Mouse (Mus musculus): ENCODE results near the gene Olfr1356. TPM values are rescaled to one million over a fixed set of nuclear protein-coding genes. Genes with fewer than 3 reads are reported as not detected.
"Not testable (repeated sequence)": the region's sequence is repeated elsewhere in the genome, so short reads cannot be mapped to it uniquely, and the experiment has no call there.

The Olfr1356 gene
- polyA plus RNA-seq (2014; fragmentation: Nextera tagmentation; extraction: Ambion mirVana), result not detected in 2 replicates

DNA sequence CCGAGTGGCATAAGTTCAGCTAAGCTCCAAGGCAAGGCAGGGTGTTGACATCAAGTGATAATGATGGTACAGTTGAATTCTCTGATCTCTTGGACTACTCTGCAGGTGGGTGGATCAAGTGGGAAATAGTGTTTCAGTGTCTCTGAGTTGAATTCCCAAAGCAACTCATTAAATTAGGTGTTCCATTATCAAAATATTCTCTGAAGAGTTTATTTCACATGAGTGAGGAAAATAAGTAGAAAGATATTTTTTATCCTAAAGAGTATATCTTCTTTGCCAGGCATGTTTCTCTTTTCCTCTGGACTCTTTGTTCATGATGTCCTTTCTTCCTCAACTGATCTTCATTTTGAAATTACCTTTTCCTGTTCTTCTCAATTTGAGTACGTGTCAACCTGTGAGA, at the start of gene Olfr1356:
Gene Olfr1356, minus strand, starts transcription at position 101 of the 400 bp plus-strand sequence.
- ATAC-seq (replicated peaks; ENCODE audit: low FRiP score) (no peak), DNase-seq (ENCODE audit: low spot score) (no peak)
- H3K27ac ChIP-seq (ENCODE audit: low read depth, low read length), result no peak within 1 kb of the TSS
- H3K9me3 ChIP-seq (ENCODE audit: control insufficient read depth, low read length), result no peaks in the 10 kb centered on the region
- H3K4me3 ChIP-seq (ENCODE audit: low read depth, low read length), result no peak within 1 kb of the TSS
- H3K4me1 ChIP-seq (replicated peaks; ENCODE audit: control insufficient read depth, insufficient read depth, low read length), result no peaks in the 10 kb centered on the region
- no peak within 1 kb of the TSS for H3K9ac ChIP-seq (ENCODE audit: low read depth, low read length)
- H3K27me3 ChIP-seq (replicated peaks; ENCODE audit: control insufficient read depth, insufficient read depth, low read length), result no peaks in the 10 kb centered on the region
- no peak within 1 kb of the TSS for H3K4me2 ChIP-seq
- WGBS, result 74% methylated on average over 2 of the region's 2 CpGs
- no peaks in the 10 kb centered on the region for H3K36me3 ChIP-seq (ENCODE audit: control insufficient read depth, insufficient read depth, low read length)

GRCm38 (mm10) chr10:78875240-78875639, 23.3 kb upstream of the Olfr1356 start, which contains the start of gene Olfr1355:
Gene Olfr1355, plus strand, starts transcription at chr10:78875540.
- no peaks in the 10 kb centered on the region for H3K9me3 ChIP-seq (ENCODE audit: control insufficient read depth, low read length)
- 61% methylated on average over 2 of the region's 2 CpGs for WGBS
- H3K27me3 ChIP-seq (replicated peaks; ENCODE audit: control insufficient read depth, insufficient read depth, low read length), result no peaks in the 10 kb centered on the region
- H3K9ac ChIP-seq (ENCODE audit: low read depth, low read length), result no peak within 1 kb of the TSS
- no peak within 1 kb of the TSS for H3K4me2 ChIP-seq
- H3K27ac ChIP-seq (ENCODE audit: low read depth, low read length), result no peak within 1 kb of the TSS
- no peak for DNase-seq (ENCODE audit: low spot score)
- no peak within 1 kb of the TSS for H3K4me3 ChIP-seq (ENCODE audit: low read depth, low read length)
- ATAC-seq (replicated peaks; ENCODE audit: low FRiP score), result no peak
- no peaks in the 10 kb centered on the region for H3K4me1 ChIP-seq (replicated peaks; ENCODE audit: control insufficient read depth, insufficient read depth, low read length)
- H3K36me3 ChIP-seq (ENCODE audit: control insufficient read depth, insufficient read depth, low read length), result no peaks in the 10 kb centered on the region

DNA sequence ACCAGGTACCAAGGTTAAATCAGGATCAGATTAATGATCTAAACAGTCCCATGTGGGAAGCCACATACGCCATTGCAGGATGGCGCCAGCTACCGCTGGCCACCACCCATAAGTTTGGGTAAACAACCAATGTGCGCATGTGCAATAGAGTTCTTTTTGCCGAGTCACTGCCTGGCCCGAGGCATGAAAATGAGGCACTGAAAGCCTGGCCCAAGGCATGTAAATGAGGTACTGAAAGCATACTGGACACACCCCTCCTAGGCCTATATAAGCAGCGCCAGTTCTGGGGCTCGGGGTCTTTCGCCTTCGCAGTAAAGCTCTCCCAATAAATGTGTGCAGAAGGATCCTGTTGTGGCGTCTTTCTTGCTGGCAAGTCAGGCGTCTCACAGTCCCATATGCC, 11.5 kb downstream of the Olfr1356 start:
- H3K4me1 ChIP-seq (replicated peaks; ENCODE audit: control insufficient read depth, insufficient read depth, low read length); H3K36me3 ChIP-seq (ENCODE audit: control insufficient read depth, insufficient read depth, low read length); H3K4me3 ChIP-seq (ENCODE audit: low read depth, low read length); ATAC-seq (replicated peaks; ENCODE audit: low FRiP score); H3K4me2 ChIP-seq; H3K27ac ChIP-seq (ENCODE audit: low read depth, low read length); DNase-seq (ENCODE audit: low spot score); H3K9ac ChIP-seq (ENCODE audit: low read depth, low read length); H3K9me3 ChIP-seq (ENCODE audit: control insufficient read depth, low read length); H3K27me3 ChIP-seq (replicated peaks; ENCODE audit: control insufficient read depth, insufficient read depth, low read length): not testable (repeated sequence)
- WGBS, result 87% methylated on average over 12 of the region's 12 CpGs

DNA sequence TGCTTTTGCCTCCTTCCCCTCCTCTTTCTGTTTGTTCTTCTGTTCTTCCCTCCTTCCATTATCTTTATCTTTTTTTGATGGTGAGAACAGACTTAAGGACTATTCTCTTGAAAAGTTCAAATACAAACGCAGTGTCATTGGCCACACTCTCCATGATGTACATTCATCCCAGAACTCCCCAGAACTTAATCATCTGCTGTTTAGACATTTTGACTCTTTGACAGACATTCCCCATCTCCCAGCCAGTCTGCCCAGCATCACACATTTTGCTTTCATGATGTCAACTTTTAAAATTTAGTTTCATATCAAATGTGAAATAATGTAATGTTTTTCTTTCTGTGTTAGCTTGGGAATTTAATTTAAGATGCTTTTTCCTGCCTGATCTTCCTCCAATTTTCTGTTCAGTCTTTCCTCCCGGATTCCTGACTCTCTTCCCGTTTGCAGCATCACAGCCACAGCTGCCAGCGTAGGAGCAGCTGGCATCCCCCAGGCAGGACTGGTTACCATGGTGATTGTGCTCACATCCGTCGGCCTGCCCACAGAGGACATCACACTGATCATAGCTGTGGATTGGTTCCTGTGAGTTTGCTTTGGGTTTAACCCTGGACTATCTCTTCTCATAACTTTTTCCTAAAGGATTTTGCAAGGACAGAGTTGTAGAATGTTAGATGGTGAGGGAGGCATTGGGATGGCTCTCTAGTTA, 39.5 kb downstream of the Olfr1356 start:
- no peaks in the 10 kb centered on the region for H3K27me3 ChIP-seq (replicated peaks; ENCODE audit: control insufficient read depth, insufficient read depth, low read length)
- H3K4me3 ChIP-seq (ENCODE audit: low read depth, low read length), result no peak overlapping the region
- no peaks in the 10 kb centered on the region for H3K4me1 ChIP-seq (replicated peaks; ENCODE audit: control insufficient read depth, insufficient read depth, low read length)
- no peaks in the 10 kb centered on the region for H3K36me3 ChIP-seq (ENCODE audit: control insufficient read depth, insufficient read depth, low read length)
- H3K4me2 ChIP-seq, result no peak overlapping the region
- 72% methylated on average over 6 of the region's 6 CpGs for WGBS
- no peak overlapping the region for H3K9ac ChIP-seq (ENCODE audit: low read depth, low read length)
- ATAC-seq (replicated peaks; ENCODE audit: low FRiP score) (no peak), DNase-seq (ENCODE audit: low spot score) (no peak)
- no peak overlapping the region for H3K27ac ChIP-seq (ENCODE audit: low read depth, low read length)
- H3K9me3 ChIP-seq (ENCODE audit: control insufficient read depth, low read length), result no peaks in the 10 kb centered on the region

DNA sequence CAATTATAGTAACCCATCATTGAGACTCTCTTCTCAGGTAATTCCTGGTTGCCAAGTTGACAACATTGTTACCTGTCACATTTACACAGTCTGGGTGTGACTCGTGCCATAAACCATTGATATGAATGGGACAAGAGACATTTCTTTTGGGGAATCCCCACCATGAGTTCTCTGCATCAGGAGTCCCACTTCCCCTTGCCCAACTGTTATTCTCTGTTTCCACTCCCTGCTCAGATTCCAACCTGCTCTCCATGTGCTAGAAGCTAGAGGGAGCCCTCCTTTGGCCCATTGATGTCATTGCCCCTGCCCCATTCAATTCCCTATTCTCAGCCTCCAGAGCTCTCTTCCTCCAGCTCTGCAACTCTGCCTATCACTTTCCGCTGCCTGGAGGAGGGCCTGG, 50.5 kb downstream of the Olfr1356 start:
- no peaks in the 10 kb centered on the region for H3K27me3 ChIP-seq (replicated peaks; ENCODE audit: control insufficient read depth, insufficient read depth, low read length)

More for the DNA sequence above, 50.5 kb downstream of the Olfr1356 start:
- H3K4me2 ChIP-seq, result no peak overlapping the region
- no peak overlapping the region for H3K4me3 ChIP-seq (ENCODE audit: low read depth, low read length)
- 79% methylated on average over 2 of the region's 2 CpGs for WGBS
- ATAC-seq (replicated peaks; ENCODE audit: low FRiP score) (no peak), DNase-seq (ENCODE audit: low spot score) (no peak)
- H3K4me1 ChIP-seq (replicated peaks; ENCODE audit: control insufficient read depth, insufficient read depth, low read length), result no peaks in the 10 kb centered on the region
- no peaks in the 10 kb centered on the region for H3K9me3 ChIP-seq (ENCODE audit: control insufficient read depth, low read length)
- H3K36me3 ChIP-seq (ENCODE audit: control insufficient read depth, insufficient read depth, low read length), result no peaks in the 10 kb centered on the region
- H3K27ac ChIP-seq (ENCODE audit: low read depth, low read length), result no peak overlapping the region
- H3K9ac ChIP-seq (ENCODE audit: low read depth, low read length), result no peak overlapping the region

Other genes with a start within 250 kb of the Olfr1356 start
- not detected in 2 replicates for gene Olfr1357, start 234.1 kb downstream of the Olfr1356 start, polyA plus RNA-seq (2014; fragmentation: Nextera tagmentation; extraction: Ambion mirVana)
- not detected in 2 replicates for gene Casp14, start 133.9 kb downstream of the Olfr1356 start, polyA plus RNA-seq (2014; fragmentation: Nextera tagmentation; extraction: Ambion mirVana)
- not detected in 2 replicates for gene Ccdc105, start 99.1 kb downstream of the Olfr1356 start, polyA plus RNA-seq (2014; fragmentation: Nextera tagmentation; extraction: Ambion mirVana)
- gene Slc1a6, start 71.7 kb downstream of the Olfr1356 start, polyA plus RNA-seq (2014; fragmentation: Nextera tagmentation; extraction: Ambion mirVana), result 0.45 and 0.73 TPM in 2 replicates
- not detected in 2 replicates for gene Olfr1355, start 23.4 kb upstream of the Olfr1356 start, polyA plus RNA-seq (2014; fragmentation: Nextera tagmentation; extraction: Ambion mirVana)
- not detected in 2 replicates for gene Olfr1354, start 61.0 kb upstream of the Olfr1356 start, polyA plus RNA-seq (2014; fragmentation: Nextera tagmentation; extraction: Ambion mirVana)
- gene Olfr8, start 98.5 kb upstream of the Olfr1356 start, polyA plus RNA-seq (2014; fragmentation: Nextera tagmentation; extraction: Ambion mirVana), result not detected in 2 replicates
- not detected in 2 replicates for gene Olfr1353, start 111.1 kb upstream of the Olfr1356 start, polyA plus RNA-seq (2014; fragmentation: Nextera tagmentation; extraction: Ambion mirVana)
- gene Olfr1352, start 128.9 kb upstream of the Olfr1356 start, polyA plus RNA-seq (2014; fragmentation: Nextera tagmentation; extraction: Ambion mirVana), result not detected in 2 replicates
- gene Olfr1351, start 160.3 kb upstream of the Olfr1356 start, polyA plus RNA-seq (2014; fragmentation: Nextera tagmentation; extraction: Ambion mirVana), result not detected in 2 replicates
- not detected in 2 replicates for gene Olfr57, start 176.6 kb upstream of the Olfr1356 start, polyA plus RNA-seq (2014; fragmentation: Nextera tagmentation; extraction: Ambion mirVana)
- gene 2610008E11Rik, start 245.4 kb upstream of the Olfr1356 start, polyA plus RNA-seq (2014; fragmentation: Nextera tagmentation; extraction: Ambion mirVana), result 14.1 TPM in 2 replicates

Measured in liver, embryonic 11.5 days (tissue).